Comparison of ENCODE assay signal across 17 mouse cellular contexts in the genomic region with DNA sequence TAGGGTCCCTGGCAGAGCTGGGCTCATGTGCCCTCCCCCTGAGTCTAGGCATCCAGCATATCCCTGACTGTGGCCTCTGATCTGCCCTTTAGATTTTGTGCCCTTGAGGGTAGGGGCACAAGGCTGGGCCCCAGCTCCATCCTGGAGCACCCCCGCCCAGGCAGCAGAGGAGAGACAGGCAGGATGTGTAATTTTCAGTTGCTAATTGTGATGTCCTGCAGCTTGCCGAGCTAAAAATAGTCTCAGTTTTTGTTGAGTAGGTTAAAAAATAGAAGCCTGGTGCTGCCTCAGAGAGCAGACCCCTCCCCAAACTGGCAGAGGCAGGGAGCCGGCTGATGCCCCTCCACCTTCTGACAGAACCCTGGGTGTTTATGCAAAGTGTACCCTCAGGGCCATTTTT.
A peak's percentile ranks its signal among the peaks of the same experiment; 100 is the strongest.
DNase-seq lines count a peak whose midpoint lies in the region; ATAC-seq and TF ChIP-seq lines count a peak whose summit lies in the region.
"Had no signal": no experiment of that assay in that cellular context is flagged by ENCODE, and none has a peak within 500 bp of the region (broad histone marks: within the 10 kb centered on the region; RNA-seq: fewer than 3 reads in every experiment).

No protein-coding gene starts in this region.

- peak overlapping the region; percentile 41; the same call in 1 of the 2 replicates for H3K27ac ChIP-seq in heart, embryonic 12.5 days (ENCODE audit: poor library complexity, severe bottlenecking)
- H3K27ac ChIP-seq in kidney, embryonic 16.5 days (ENCODE audit: low read length): no peak overlapping the region
- peak overlapping the region; percentile 38; the same call in 1 of the 2 replicates for H3K27ac ChIP-seq in midbrain, postnatal 0 days (ENCODE audit: low read depth, low read length)
- no peak overlapping the region for H3K27ac ChIP-seq in midbrain, embryonic 15.5 days
- H3K27ac ChIP-seq: macrophage; midbrain, embryonic 13.5 days; neural tube, embryonic 12.5 days had no signal

- H3K4me3 ChIP-seq in heart, embryonic 12.5 days: no peak overlapping the region
- no peak overlapping the region for H3K4me3 ChIP-seq in kidney, embryonic 16.5 days (ENCODE audit: low read length)
- no peak overlapping the region for H3K4me3 ChIP-seq in midbrain, postnatal 0 days (ENCODE audit: low read depth, low read length)
- no peak overlapping the region for H3K4me3 ChIP-seq in midbrain, embryonic 15.5 days
- H3K4me3 ChIP-seq: midbrain, embryonic 13.5 days; neural tube, embryonic 12.5 days had no signal

- 31% methylated on average over 3 of the region's 3 CpGs for WGBS in heart, embryonic 12.5 days
- 44% methylated on average over 3 of the region's 3 CpGs for WGBS in kidney, embryonic 16.5 days
- 42% methylated on average over 3 of the region's 3 CpGs for WGBS in midbrain, postnatal 0 days
- WGBS in midbrain, embryonic 15.5 days: 59% methylated on average over 3 of the region's 3 CpGs

- H3K36me3 ChIP-seq in heart, embryonic 12.5 days: no peaks in the 10 kb centered on the region
- H3K36me3 ChIP-seq in kidney, embryonic 16.5 days (ENCODE audit: insufficient read depth, low read length): no peaks in the 10 kb centered on the region
- H3K36me3 ChIP-seq in midbrain, postnatal 0 days (ENCODE audit: insufficient read depth, low read length): no peaks in the 10 kb centered on the region
- no peaks in the 10 kb centered on the region for H3K36me3 ChIP-seq in midbrain, embryonic 15.5 days (replicated peaks)
- H3K36me3 ChIP-seq: midbrain, embryonic 13.5 days; neural tube, embryonic 12.5 days had no signal

- no peak for DNase-seq in heart, postnatal 4 days
- DNase-seq in kidney, postnatal 10 days: peak; percentile 55
- DNase-seq in midbrain, postnatal 0 days (ENCODE audit: low spot score): no peak
- no peak for DNase-seq in right cerebral cortex, postnatal 14 days
- DNase-seq: adrenal gland, postnatal 36 days; heart, postnatal 10 days; kidney, adult 18-20 months; right cerebral cortex, adult 18-20 months; thymus, postnatal 4 days had no signal

- peak overlapping the region; percentile 5; the same call in 1 of the 2 replicates for H3K4me2 ChIP-seq in heart, embryonic 12.5 days
- no peak overlapping the region for H3K4me2 ChIP-seq in kidney, embryonic 16.5 days (replicated peaks; ENCODE audit: low read depth, low read length)
- no peak overlapping the region for H3K4me2 ChIP-seq in midbrain, postnatal 0 days (ENCODE audit: low read depth, low read length, poor library complexity, severe bottlenecking)
- H3K4me2 ChIP-seq in midbrain, embryonic 15.5 days: no peak overlapping the region
- H3K4me2 ChIP-seq: liver, embryonic 11.5 days; midbrain, embryonic 13.5 days; neural tube, embryonic 12.5 days had no signal

- TF ChIP-seq CTCF in midbrain, postnatal 0 days (IDR thresholded peaks at IDR 0.05): no peak

- no peak for ATAC-seq in heart, embryonic 12.5 days (ENCODE audit: insufficient number of reproducible peaks, low FRiP score)
- ATAC-seq in kidney, embryonic 16.5 days (ENCODE audit: low FRiP score, low TSS enrichment): no peak
- ATAC-seq in midbrain, postnatal 0 days (ENCODE audit: low FRiP score): 0 out of 2 replicates have a peak, but pooled peaks have one; percentile 14
- ATAC-seq in midbrain, embryonic 15.5 days (replicated peaks): no peak
- ATAC-seq: activated CD4-positive, CD25-positive, alpha-beta regulatory T cell, adult 4 months; midbrain, embryonic 13.5 days had no signal

- no peak overlapping the region for H3K9ac ChIP-seq in heart, embryonic 12.5 days
- H3K9ac ChIP-seq in kidney, embryonic 16.5 days (replicated peaks; ENCODE audit: low read length): no peak overlapping the region
- H3K9ac ChIP-seq in midbrain, postnatal 0 days (replicated peaks; ENCODE audit: low read length, poor library complexity, severe bottlenecking): no peak overlapping the region
- no peak overlapping the region for H3K9ac ChIP-seq in midbrain, embryonic 15.5 days
- H3K9ac ChIP-seq: midbrain, embryonic 13.5 days; neural tube, embryonic 12.5 days had no signal

- H3K9me3 ChIP-seq in heart, embryonic 12.5 days (replicated peaks): no peaks in the 10 kb centered on the region
- no peaks in the 10 kb centered on the region for H3K9me3 ChIP-seq in kidney, embryonic 16.5 days (ENCODE audit: low read length)
- no peaks in the 10 kb centered on the region for H3K9me3 ChIP-seq in midbrain, postnatal 0 days (ENCODE audit: low read length)
- no peaks in the 10 kb centered on the region for H3K9me3 ChIP-seq in midbrain, embryonic 15.5 days
- H3K9me3 ChIP-seq: midbrain, embryonic 13.5 days; neural tube, embryonic 12.5 days had no signal

- peaks cover 14% of the 10 kb centered on the region; the same call in 1 of the 2 replicates for H3K27me3 ChIP-seq in heart, embryonic 12.5 days (replicated peaks)
- H3K27me3 ChIP-seq in kidney, embryonic 16.5 days (ENCODE audit: insufficient read depth, low read length): no peaks in the 10 kb centered on the region
- no peaks in the 10 kb centered on the region for H3K27me3 ChIP-seq in midbrain, postnatal 0 days (ENCODE audit: insufficient read depth, low read length)
- H3K27me3 ChIP-seq in midbrain, embryonic 15.5 days (replicated peaks): no peaks in the 10 kb centered on the region
- H3K27me3 ChIP-seq: midbrain, embryonic 13.5 days; neural tube, embryonic 12.5 days had no signal

- H3K4me1 ChIP-seq in heart, embryonic 12.5 days (replicated peaks): peaks cover 26% of the 10 kb centered on the region
- H3K4me1 ChIP-seq in kidney, embryonic 16.5 days (ENCODE audit: insufficient read depth, low read length): peaks cover 9% of the 10 kb centered on the region; the same call in 1 of the 2 replicates
- peaks cover 7% of the 10 kb centered on the region; the same call in 1 of the 2 replicates for H3K4me1 ChIP-seq in midbrain, postnatal 0 days (ENCODE audit: insufficient read depth, low read length)
- peaks cover 14% of the 10 kb centered on the region for H3K4me1 ChIP-seq in midbrain, embryonic 15.5 days

Comparison
In these comparisons a context has a peak if more than half of its experiments do, and no peak if none do; other contexts are left out.
1. H3K27ac ChIP-seq: peak in heart, embryonic 12.5 days (single experiment) and midbrain, postnatal 0 days (single experiment); none in kidney, embryonic 16.5 days (single experiment) and midbrain, embryonic 15.5 days (single experiment).